Mouse (Mus musculus) yolk sac, embryonic 10.5 days (tissue): ENCODE data around the gene Plbd2.

Experiments used
- DNase-seq: peaks from one replicate; pipeline ENCODE4 v3.0.0-alpha.2; 2017; ENCODE audit warnings: low spot score

Plbd2 gene

DNA sequence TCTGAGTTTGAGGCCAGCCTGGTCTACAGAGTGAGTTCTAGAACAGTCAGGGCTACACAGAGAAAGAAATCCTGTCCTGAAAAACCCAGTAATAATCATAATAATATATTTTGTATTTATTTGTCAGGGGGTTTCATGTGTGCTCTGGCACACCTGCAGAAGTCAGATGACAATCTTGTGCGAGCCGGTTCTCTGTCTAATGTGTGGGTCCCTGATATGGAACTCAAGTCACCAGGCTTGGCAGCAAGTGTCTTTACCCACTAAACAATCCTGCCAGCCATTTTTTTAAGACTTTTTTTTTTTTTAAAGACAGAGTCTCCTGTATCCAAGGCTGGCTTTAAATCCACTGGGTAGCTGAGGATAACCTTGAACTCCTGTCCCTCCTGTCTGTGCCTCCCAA, 30.1 kb downstream of the Plbd2 start:
- DNase-seq: no peak

DNA sequence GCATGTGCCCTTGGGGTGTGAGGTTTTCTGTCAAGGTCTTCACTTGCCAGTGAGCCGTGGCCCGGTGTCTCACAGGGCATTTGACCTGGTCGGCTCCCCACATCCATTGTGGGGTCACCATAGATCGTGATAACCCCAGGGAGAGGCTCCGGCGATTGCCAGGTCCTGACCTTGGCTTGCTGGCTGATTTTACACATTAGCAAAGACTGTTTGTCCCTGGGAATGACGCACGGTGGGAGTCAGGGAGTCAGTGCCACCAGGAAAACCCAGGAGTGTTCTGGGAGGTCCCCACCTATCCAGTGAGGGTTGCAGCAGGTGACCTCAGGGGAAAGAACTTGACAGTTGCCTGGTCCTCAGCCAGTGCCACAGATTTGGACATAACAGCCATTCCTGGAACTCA, 30.7 kb downstream of the Plbd2 start, which contains the start of gene Sdsl:
Gene Sdsl (minus strand): TSS at position 41 of the 400 bp plus-strand sequence.
- DNase-seq: no peak

DNA sequence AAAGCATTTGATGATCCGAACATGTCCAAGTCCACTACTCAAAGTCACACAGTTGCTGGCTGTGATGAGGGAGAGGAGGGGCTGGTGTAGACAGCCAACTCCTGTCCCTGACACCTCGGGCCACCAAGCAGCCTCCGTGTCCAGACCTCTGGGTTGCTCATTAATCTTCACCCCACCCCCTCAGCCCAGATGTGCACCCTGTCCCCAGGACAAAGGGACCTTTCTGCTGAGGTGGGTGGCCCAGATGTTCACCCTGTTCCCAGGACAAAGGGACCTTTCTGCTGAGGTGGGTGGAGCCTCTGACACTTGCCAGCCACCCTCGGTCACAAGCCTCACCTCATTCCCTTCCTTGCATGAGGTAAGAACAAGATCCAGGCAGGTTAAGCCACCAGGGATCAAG, 31.9 kb downstream of the Plbd2 start:
- DNase-seq: peak; percentile 90

DNA sequence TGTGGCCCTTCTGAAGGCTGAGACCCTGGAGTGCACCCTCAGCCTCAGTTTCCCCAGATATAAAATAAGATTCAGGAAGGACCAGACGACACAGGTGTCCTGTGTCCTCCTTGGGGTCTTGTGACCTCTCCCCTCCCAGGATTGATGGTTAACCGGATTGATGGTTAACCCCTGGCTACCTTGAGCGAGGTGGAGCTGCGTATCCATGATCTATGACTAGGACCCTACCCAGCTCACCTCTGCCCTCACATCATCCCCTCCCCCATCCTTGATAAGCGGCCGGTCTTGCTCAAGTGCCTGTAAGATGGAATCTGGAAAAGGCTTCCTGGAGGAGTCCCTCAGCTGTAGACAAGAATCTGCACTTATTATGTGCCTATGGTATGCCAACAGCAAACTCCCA, 34.6 kb downstream of the Plbd2 start:
- peak; percentile 91 for DNase-seq

DNA sequence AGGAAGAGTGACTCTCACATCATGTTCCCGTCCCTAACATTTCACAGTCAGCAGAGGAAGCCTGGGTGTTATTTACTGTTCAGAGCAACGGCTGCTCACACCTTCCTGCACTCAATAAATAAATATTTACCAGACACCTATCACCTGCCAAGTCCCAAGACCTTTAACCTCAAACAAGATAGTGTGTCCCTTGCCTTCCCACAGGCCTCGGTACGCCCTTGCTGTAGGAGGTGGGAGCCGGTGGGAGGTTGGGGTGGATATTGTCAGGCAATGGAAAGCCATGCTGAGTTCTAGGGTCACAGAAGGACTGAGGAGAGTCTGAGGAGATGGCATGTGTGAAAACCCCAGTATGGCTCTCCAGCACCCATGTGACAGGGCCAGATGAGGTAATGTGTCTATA, 35.1 kb downstream of the Plbd2 start:
- peak; percentile 87 for DNase-seq

DNA sequence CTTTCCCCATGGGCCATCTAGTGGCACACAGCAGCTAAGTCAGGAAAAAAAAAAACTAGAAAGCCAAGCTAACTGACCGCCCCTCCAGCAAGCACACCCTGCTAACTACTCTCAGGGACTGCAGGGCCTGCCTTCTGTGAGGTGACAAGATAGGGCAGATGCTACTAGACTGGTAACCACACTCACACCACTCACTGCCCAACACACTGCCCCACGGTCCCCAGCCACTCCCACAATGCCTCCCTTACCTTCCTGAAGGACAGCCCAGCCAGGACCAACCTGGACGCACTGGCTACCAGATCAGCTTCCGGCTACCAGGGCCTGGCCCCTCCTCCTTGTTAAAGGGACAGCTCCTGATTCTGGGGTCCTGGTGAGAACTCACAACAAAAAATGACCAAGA, 36.4 kb downstream of the Plbd2 start:
- DNase-seq: peak; percentile 86

DNA sequence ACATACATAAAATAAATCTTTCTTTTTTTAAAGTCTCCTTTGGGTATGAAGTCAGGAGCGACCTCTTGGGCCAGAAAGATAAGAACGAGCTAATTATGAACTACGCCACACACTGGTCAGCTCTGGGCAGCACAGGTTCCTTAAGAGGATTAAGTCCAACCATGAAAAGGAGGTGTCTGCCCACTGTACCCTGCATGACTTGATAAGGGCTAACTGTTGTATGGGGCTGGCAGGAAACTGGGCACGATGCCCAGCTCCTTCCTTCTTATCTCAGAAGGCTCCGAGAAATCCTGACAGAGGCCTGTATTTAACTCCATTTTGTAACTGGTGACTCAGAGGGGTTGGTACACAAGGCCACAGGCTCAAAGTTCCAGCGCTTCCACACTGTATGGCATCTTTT, 37.6 kb downstream of the Plbd2 start:
- no peak for DNase-seq

DNA sequence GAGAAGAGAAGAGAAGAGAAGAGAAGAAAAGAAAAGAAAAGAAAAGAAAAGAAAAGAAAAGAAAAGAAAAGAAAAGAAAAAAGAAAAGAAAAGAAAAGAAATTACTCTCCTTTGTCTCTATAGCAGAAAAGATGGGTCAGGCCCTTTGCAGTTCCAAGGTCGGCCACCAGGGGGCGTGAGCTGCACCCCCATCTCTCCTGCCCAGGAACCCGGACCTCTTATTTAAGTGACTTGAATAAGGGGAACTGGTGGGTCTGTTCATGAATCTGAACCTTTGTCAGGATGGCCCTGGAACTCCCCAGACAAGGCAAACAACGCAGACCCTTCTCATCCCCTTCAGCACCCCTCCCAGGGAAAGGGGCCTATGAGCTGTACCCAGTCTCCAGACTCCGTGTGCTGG, 38.4 kb downstream of the Plbd2 start:
- no peak for DNase-seq

DNA sequence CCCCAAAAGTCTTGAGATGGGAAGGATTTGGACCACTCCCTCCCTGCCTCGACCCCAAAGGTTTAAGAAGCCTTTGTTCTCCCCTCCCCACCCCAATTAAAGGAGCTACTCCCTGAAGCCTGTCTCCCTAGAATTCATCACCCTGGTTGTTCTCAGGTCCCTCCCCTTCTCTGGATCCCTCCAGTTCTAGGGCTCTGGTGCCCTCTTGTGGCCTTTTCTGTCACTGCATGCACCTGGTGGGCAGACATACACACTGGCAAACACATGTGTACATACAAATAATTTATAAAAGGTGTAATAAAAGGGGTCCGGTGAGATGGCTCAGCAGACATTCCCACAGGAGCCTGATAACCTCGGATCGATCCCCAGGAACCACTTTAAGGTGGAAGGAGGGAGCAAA, 39.1 kb downstream of the Plbd2 start:
- no peak for DNase-seq

DNA sequence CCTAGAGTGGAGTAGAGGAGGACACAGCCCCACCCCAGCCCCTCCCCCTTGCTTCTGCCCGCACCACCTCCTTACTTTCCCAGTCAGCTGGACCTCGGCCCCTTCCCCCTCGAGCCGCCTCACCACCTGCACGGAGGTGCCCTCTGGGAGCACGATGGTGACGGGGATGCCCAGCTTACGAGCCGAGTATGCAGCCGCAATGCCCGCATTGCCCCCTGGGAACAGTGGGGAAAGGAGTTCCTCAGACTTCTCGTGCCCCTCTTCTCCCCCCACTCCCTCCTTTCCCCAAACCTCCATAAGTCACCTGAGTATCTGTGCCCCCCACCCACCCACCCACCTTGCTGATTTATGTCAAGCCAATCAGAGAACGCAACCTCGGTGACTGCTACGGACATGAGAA, 41.5 kb downstream of the Plbd2 start:
- no peak for DNase-seq

DNA sequence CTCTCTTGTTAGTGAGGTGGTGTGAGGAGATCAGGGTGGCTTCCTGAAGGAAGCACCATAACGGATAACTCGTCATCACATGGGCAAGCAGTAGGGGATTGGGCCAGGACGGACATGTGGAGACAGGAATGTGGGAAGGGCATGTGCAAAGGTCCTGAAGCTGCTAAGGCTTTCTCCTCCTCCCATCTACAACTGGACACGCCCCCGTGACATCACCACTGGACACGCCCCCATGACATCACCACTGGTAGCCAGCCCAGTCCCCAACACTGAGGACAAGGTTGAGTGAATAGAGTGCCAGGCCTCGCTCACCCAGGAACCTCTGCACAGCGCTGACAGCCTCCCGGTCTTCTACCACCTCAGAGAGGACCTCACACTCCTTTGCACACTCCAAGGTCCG, 44.3 kb downstream of the Plbd2 start:
- no peak for DNase-seq

DNA sequence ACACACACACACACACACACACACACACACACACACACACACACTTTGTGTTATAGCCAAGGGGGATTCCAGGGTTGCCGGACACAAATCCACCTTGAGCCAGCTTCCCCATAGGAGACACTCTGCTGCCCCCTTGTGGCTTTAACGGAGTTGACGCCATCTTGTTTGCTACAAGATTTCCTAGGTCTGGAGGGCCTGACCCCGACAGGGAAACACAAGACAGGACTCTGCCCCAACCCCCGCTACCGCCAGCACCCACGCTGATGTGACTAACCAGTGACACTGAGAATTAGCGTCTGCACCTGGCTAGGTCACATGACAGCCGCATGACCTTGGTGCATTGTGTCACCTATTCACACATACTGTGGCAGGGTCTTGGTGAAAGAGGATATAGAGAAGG, 45.8 kb downstream of the Plbd2 start:
- DNase-seq: peak; percentile 86

DNA sequence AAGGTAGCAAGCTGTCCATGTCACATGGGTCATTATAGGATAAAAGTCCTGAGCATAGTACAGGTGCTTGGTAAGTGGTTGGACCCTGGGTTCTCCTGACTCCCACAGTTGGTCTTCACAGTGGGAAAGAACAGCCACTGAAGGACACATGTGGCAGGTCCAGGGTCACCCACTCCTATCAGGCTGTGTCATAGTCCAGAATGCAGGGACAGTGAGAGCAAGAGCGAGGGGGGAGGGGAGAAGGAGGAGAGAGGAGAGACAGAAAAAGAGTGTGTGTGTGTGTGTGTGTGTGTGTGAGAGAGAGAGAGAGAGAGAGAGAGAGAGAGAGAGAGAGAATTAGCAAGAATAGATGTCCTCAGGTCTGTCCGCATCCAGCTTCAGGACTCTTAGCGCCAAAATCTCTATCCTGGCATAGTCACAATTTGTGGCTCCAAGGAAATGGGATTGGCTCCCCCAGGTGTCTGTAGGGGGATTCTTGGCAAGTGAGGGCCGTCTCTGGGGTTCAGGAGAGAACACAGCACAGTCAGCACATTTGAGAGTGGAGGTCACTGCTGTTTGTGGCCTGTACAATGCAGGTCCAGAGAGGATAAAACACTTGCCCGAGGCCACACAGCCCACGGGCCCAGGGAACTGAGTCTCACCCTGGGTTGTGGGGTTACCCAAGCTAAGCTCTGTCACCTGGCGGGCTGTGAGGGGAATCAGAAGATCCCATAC, 46.4 kb downstream of the Plbd2 start:
- DNase-seq: peak; percentile 49

DNA sequence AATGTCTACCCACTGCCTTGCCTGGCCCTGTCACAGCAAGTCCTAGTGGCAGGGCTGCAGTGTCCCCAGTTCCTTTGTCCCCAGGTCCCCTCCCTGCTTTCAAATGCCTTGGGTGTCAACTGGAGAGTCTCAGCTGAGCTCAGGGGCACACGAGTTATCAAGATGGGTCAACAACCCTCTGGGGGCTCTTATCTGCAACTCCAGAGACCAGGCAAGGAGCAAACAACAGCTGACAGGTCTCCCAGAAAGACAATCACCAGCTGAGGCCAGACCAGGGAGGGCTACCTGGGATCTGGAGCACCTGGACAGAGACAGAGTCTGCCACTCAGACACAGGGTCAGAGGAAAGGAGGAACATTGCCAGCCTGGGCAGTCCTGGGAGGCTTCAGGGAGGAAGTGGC, 47.2 kb downstream of the Plbd2 start:
- DNase-seq: peak; percentile 40

DNA sequence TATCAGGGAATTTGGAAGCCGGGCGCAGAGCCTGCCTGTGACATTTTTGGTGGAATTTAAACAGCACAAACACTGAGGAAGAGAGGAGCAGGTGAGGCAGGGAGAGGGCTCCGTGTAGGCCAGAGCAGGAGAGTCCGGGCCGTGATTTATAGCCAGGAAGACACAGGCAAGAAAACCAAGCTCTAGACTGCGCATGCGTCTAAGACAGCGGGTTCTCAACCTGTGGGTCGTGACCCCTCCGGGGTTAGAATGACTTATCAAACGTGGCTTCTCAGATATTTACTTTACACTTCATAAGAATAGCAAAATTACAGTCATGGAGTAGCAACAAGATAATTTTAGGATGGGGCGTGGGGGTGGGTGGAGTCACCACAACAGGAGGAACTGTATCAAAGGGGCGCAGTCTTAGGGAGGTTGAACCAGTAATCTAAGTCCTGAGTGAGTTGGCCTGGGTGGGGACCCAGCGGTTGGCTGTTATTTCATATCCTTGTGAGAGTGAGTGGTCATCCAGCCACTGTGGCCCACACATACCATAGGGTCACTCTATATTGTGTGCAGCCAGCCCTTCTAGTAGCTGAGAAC, 48.6 kb downstream of the Plbd2 start:
- no peak for DNase-seq

DNA sequence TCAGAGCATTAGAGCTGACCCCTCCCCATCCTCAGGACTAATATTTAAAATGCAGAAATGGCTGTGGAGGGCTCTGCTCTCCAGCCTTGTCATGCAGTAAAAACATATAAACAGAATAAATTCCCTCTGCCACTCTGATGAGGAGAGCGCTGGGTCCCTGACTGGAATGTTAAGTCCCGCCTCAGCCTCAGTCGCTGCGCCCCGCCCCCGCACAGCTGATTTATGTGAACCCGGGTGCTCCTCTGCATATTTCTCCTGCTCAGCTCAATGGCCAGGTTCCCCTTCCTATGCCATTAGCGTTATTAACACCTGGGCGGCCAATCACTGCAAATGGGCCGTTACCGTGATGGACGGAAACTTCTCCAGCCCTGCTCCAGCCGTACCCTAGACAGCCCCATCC, 56.1 kb downstream of the Plbd2 start:
- no peak for DNase-seq

DNA sequence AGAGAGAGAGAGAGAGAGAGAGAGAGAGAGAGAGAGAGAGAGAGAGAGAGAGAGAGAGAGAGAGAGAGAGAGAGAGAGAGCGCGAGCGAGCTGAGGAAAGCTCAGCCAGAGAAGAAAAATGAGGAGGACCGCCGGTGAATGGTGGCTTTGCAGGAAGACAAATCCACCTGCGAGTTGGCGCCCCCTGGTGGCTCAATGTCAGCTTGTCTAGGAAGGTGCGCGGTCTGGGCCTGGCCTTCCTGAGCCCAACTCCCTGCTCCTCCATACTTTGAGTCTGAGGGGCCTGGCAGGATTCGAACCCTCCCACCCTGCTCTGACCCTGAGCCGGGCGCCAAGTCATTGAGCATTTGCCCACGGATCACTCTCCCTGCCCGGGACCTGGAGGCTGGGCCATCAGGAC, 62.7 kb downstream of the Plbd2 start:
- peak; percentile 78 for DNase-seq

DNA sequence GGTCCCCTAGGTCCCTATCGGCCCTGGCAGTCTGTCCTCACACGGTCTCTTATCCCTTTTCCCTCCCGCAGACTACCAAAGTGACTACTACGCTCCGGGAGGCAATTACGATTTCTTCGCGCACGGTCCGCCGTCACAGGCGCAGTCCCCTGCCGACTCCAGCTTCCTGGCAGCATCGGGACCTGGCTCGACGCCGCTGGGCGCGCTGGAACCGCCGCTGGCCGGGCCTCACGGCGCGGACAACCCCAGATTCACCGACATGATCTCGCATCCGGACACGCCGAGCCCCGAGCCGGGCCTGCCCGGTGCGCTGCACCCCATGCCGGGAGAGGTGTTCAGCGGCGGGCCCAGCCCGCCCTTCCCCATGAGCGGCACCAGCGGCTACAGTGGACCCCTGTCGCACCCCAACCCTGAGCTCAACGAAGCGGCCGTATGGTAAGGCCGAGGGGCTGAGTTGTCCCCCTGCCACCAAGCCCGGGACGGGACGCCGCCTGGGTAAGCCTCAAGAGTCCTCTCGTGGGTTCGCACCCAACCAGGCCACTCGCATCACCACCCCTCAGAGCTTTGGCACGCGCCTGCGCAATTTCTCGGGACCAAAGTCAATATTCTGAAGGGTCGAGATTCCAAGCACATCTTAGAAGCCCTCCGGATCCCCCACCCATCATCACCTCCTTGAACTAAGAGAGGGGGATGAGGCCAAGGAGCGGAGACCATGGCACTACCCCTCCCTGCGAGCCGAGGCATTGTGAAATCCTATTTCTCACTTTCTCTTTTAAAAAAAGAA, 63.3 kb downstream of the Plbd2 start:
- no peak for DNase-seq

DNA sequence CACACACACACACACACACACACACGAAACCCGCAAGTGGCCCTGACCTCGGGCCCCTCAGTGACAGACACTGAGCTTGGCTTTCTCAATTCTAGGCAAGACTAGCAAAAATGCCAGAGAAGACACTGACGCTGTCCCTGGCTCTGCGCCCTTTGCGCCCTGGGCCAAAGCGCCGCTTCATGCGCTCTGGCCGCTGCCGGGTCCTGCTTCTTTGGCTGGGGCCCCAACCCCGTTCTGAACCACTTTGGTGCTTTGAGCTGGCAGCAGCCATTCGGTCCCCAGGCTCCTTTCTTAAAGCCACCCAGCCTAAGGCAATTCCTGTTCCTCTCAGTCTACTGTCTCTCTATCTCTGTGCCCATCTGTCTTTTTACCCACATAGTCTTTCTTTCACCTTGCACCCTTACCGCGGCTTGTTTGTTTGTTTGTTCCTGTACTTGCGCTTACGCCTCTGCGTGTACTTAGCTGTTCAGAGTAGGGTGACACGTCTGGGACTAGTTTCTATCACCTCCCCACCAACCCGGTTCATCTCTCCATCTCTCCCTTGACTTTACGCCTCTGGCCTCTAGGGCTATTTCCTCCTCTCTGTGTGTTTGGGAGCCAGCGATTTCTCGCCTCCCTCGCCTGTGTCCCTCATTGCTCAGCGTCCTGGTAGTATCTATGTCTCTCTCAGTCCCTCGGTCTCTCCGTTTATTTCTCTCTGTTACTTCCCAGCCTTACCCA, 64.3 kb downstream of the Plbd2 start:
- no peak for DNase-seq

DNA sequence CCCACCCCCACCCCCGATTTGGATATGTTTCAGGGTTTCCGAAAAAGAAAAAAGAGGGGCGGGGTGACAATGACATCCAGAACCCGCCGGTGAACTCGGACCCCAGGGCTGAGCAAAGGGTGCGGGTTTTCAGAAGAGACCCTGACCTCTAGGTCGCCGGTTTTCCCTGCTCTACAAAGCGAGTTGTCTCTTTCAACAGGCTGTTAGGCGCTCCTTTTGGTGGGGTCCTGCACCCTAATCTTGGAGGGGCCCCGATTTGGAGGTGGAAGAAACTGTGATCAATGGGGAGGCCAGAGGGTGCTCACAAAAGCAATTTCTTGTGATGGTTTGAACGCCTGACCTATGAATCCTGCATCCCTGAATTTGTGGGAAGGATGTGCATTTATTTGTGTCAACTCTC, 65.0 kb downstream of the Plbd2 start:
- no peak for DNase-seq

DNA sequence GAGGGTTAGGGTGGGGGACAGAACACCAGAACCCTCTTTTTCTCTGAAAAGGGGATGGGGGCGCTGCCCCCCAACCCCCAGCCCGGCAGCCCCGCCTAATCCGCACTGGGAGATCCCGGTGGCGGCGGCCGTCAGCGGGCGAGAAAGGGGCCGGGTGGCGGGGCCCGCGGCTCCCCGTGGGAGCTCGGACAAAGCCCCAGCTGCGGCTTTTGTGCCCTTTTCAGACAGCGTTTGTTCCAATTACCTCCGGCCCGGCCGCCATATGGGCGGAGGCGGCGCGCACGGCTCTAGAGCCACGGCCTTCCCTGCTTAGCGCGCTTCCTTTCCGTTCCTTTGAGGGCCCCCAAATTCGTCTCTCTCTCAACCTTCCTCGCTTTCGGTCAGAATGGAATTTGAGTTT, 65.4 kb downstream of the Plbd2 start:
- DNase-seq: no peak

DNA sequence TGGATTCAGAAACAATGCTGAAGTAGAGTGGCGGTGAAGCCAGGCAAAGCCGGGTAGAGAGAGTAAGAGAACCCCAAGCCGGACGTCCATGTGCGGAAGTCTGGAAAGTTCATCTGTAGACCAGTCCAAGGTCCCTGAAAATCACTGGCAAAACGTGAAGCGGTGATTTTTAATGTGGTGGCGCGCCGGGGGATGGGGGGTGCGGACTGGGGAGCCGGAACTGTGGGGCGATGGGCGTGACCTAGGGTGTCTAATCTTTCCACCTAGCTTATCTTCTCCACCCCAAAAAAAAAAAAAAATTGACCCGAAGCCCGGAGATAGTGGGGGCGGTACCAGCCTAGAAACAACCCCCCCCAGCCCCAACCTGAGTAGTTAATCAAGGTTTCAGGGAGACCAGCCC, 65.9 kb downstream of the Plbd2 start:
- no peak for DNase-seq
